Mouse (Mus musculus): ENCODE measurements at regions not wholly inside any gene's neighbourhood (a gene's known extent, or its start where the extent isn't known, plus 50 kb on each side); places are given as distances from the start of the nearest gene placed in this dataset.

GRCm38 (mm10) chr5:126019781-126020180 is 488.2 kb downstream of the Tmem132b start:
- no peak for DNase-seq (ENCODE audit: low spot score)

GRCm38 (mm10) chr5:126023906-126024305 is 492.3 kb downstream of the Tmem132b start:
- DNase-seq (ENCODE audit: low spot score): no peak

GRCm38 (mm10) chr5:126034846-126035245 is 503.3 kb downstream of the Tmem132b start:
- DNase-seq (ENCODE audit: low spot score): no peak

GRCm38 (mm10) chr5:126036686-126037085 is 505.1 kb downstream of the Tmem132b start:
- no peak for DNase-seq (ENCODE audit: low spot score)

GRCm38 (mm10) chr5:126045761-126046160 is 514.2 kb downstream of the Tmem132b start:
- DNase-seq (ENCODE audit: low spot score): no peak

GRCm38 (mm10) chr5:126063644-126064043 is 532.1 kb downstream of the Tmem132b start:
- no peak for DNase-seq (ENCODE audit: low spot score)

GRCm38 (mm10) chr5:126079281-126079838 is 547.8 kb downstream of the Tmem132b start:
- DNase-seq (ENCODE audit: low spot score): no peak

- no peak for DNase-seq (ENCODE audit: low spot score)
Observed at GRCm38 (mm10) chr5:126088251-126088914, 556.8 kb downstream of the Tmem132b start.

GRCm38 (mm10) chr5:126093196-126093595 is 561.6 kb downstream of the Tmem132b start:
- DNase-seq (ENCODE audit: low spot score): no peak

- no peak for DNase-seq (ENCODE audit: low spot score)
Observed at GRCm38 (mm10) chr5:126096616-126097261, 565.2 kb downstream of the Tmem132b start.

GRCm38 (mm10) chr5:126097262-126097628 is 565.7 kb downstream of the Tmem132b start:
- no peak for DNase-seq (ENCODE audit: low spot score)

GRCm38 (mm10) chr5:126098433-126098832 is 566.9 kb downstream of the Tmem132b start:
- DNase-seq (ENCODE audit: low spot score): no peak

GRCm38 (mm10) chr5:126099931-126100330 is 568.4 kb downstream of the Tmem132b start:
- no peak for DNase-seq (ENCODE audit: low spot score)

- DNase-seq (ENCODE audit: low spot score): no peak
Observed at GRCm38 (mm10) chr5:126104464-126104863, 572.9 kb downstream of the Tmem132b start.

- no peak for DNase-seq (ENCODE audit: low spot score)
Observed at GRCm38 (mm10) chr5:126104883-126105282, 573.3 kb downstream of the Tmem132b start.

- no peak for DNase-seq (ENCODE audit: low spot score)
Observed at GRCm38 (mm10) chr5:126105446-126105845, 573.9 kb downstream of the Tmem132b start.

- DNase-seq (ENCODE audit: low spot score): no peak
Observed at GRCm38 (mm10) chr5:126107020-126107419, 575.4 kb downstream of the Tmem132b start.

- DNase-seq (ENCODE audit: low spot score): no peak
Observed at GRCm38 (mm10) chr5:126108837-126109236, 577.3 kb downstream of the Tmem132b start.

- no peak for DNase-seq (ENCODE audit: low spot score)
Observed at GRCm38 (mm10) chr5:126117291-126117690, 585.7 kb downstream of the Tmem132b start.

GRCm38 (mm10) chr5:126117906-126118521 is 586.4 kb downstream of the Tmem132b start:
- DNase-seq (ENCODE audit: low spot score): no peak

GRCm38 (mm10) chr5:126118731-126119130 is 587.2 kb downstream of the Tmem132b start:
- no peak for DNase-seq (ENCODE audit: low spot score)

- no peak for DNase-seq (ENCODE audit: low spot score)
Observed at GRCm38 (mm10) chr5:126123216-126123615, 591.6 kb downstream of the Tmem132b start.

GRCm38 (mm10) chr5:126127486-126127885 is 595.9 kb downstream of the Tmem132b start:
- no peak for DNase-seq (ENCODE audit: low spot score)
